ENCODE assay signal across 7 mouse cellular contexts in genomic region chr9:20384532-20385342, GRCm38 (mm10). TPM values are rescaled to one million over a fixed set of nuclear protein-coding genes. Genes with fewer than 3 reads are reported as not detected.
DNase-seq lines count a peak whose midpoint lies in the region; ATAC-seq and TF ChIP-seq lines count a peak whose summit lies in the region.

Zfp560 (minus strand) TSS chr9:20385177.

- H3K9me3 ChIP-seq in embryonic facial prominence, embryonic 10.5 days: peaks cover 24% of the 10 kb centered on the region
- H3K9me3 ChIP-seq in intestine, postnatal 0 days (ENCODE audit: control insufficient read depth): no peaks in the 10 kb centered on the region
- 0 out of 2 replicates have a peak, but pooled peaks cover 6% of the 10 kb centered on the region for H3K9me3 ChIP-seq in midbrain, embryonic 12.5 days

- intact Hi-C loops in left cerebral cortex, postnatal 4 days (cut with DNase I): no loop called here

- peak within 1 kb of the TSS; percentile 62 for H3K4me3 ChIP-seq in embryonic facial prominence, embryonic 10.5 days
- peak within 1 kb of the TSS; percentile 75 for H3K4me3 ChIP-seq in intestine, postnatal 0 days (ENCODE audit: low read depth, low read length)
- peak within 1 kb of the TSS; percentile 65 for H3K4me3 ChIP-seq in midbrain, embryonic 12.5 days
- H3K4me3 ChIP-seq in small intestine, adult 2 months (ENCODE audit: low read depth, low read length): peak within 1 kb of the TSS; percentile 78

- peaks cover 11% of the 10 kb centered on the region for H3K4me1 ChIP-seq in embryonic facial prominence, embryonic 10.5 days
- H3K4me1 ChIP-seq in intestine, postnatal 0 days (replicated peaks; ENCODE audit: control insufficient read depth, insufficient read depth, low read length): no peaks in the 10 kb centered on the region
- peaks cover 10% of the 10 kb centered on the region for H3K4me1 ChIP-seq in midbrain, embryonic 12.5 days
- H3K4me1 ChIP-seq in small intestine, adult 2 months (ENCODE audit: control insufficient read depth, insufficient read depth, insufficient read length, low read length): 0 out of 2 replicates have a peak, but pooled peaks cover 5% of the 10 kb centered on the region

- peak within 1 kb of the TSS; percentile 77 for H3K27ac ChIP-seq in embryonic facial prominence, embryonic 10.5 days (replicated peaks)
- H3K27ac ChIP-seq in intestine, postnatal 0 days (ENCODE audit: low read depth, low read length): peak within 1 kb of the TSS; percentile 57
- 0 out of 2 replicates have a peak within 1 kb of the TSS, but pooled peaks have one; percentile 56 for H3K27ac ChIP-seq in midbrain, embryonic 12.5 days (replicated peaks)
- H3K27ac ChIP-seq in small intestine, adult 2 months (ENCODE audit: insufficient read depth, low read depth, low read length): peak within 1 kb of the TSS; percentile 30; the same call in 1 of the 2 replicates

- ATAC-seq in intestine, postnatal 0 days: peak; percentile 100
- ATAC-seq in midbrain, embryonic 12.5 days (ENCODE audit: low FRiP score, low read depth): peak; percentile 99

- peak within 1 kb of the TSS; percentile 72 for H3K9ac ChIP-seq in intestine, postnatal 0 days (ENCODE audit: low read depth, low read length)
- peak within 1 kb of the TSS; percentile 59 for H3K9ac ChIP-seq in midbrain, embryonic 12.5 days (replicated peaks)

- no peaks in the 10 kb centered on the region for H3K36me3 ChIP-seq in embryonic facial prominence, embryonic 10.5 days (replicated peaks)
- no peaks in the 10 kb centered on the region for H3K36me3 ChIP-seq in intestine, postnatal 0 days (ENCODE audit: control insufficient read depth, insufficient read depth)
- no peaks in the 10 kb centered on the region for H3K36me3 ChIP-seq in midbrain, embryonic 12.5 days
- H3K36me3 ChIP-seq in small intestine, adult 2 months (ENCODE audit: control insufficient read depth, insufficient read depth, low read length): no peaks in the 10 kb centered on the region

- peak; percentile 93 for DNase-seq in adrenal gland, postnatal 10 days
- DNase-seq in embryonic facial prominence, embryonic 10.5 days (ENCODE audit: low spot score): peak; percentile 95
- peak; percentile 30 for DNase-seq in gonadal fat pad, adult 2 months (ENCODE audit: low read depth)
- DNase-seq in left cerebral cortex, postnatal 4 days: peak; percentile 89

- peak within 1 kb of the TSS; percentile 91 for H3K4me2 ChIP-seq in intestine, postnatal 0 days (replicated peaks; ENCODE audit: low read depth)
- peak within 1 kb of the TSS; percentile 62 for H3K4me2 ChIP-seq in midbrain, embryonic 12.5 days (replicated peaks)

- 3% methylated on average over 40 of the region's 40 CpGs for WGBS in embryonic facial prominence, embryonic 10.5 days
- 2% methylated on average over 40 of the region's 40 CpGs for WGBS in intestine, postnatal 0 days
- WGBS in midbrain, embryonic 12.5 days: 4% methylated on average over 40 of the region's 40 CpGs
- WGBS in small intestine, adult 2 months: 5% methylated on average over 40 of the region's 40 CpGs

- TF ChIP-seq CTCF in intestine, postnatal 0 days (IDR thresholded peaks at IDR 0.05; ENCODE audit: low read depth): peak; percentile 74
- TF ChIP-seq CTCF in small intestine, adult 2 months (IDR thresholded peaks at IDR 0.05; ENCODE audit: extremely low read depth, insufficient read length, insufficient replicate concordance, low read depth, low read length): peak; percentile 77; the same call in 1 of the 2 replicates

- TF ChIP-seq POLR2A in small intestine, adult 2 months (IDR thresholded peaks at IDR 0.05; ENCODE audit: low read depth, low read length): peak; percentile 62

- H3K27me3 ChIP-seq in embryonic facial prominence, embryonic 10.5 days (replicated peaks; ENCODE audit: low read depth, poor library complexity, severe bottlenecking): no peaks in the 10 kb centered on the region
- H3K27me3 ChIP-seq in intestine, postnatal 0 days (replicated peaks; ENCODE audit: control insufficient read depth, insufficient read depth, low read length): no peaks in the 10 kb centered on the region
- H3K27me3 ChIP-seq in midbrain, embryonic 12.5 days: no peaks in the 10 kb centered on the region
- no peaks in the 10 kb centered on the region for H3K27me3 ChIP-seq in small intestine, adult 2 months (ENCODE audit: control insufficient read depth, insufficient read depth, low read length)

RNA-seq across cellular contexts. Expression of gene Zfp560, which starts in this region (rescaled TPM):
- total RNA-seq in adrenal gland, postnatal 10 days (2021): 1 to 10 TPM; 8.5 to 9.6 TPM
- polyA plus RNA-seq in embryonic facial prominence, embryonic 10.5 days (2016; fragmentation: Nextera tagmentation; extraction: Ambion mirVana): 30.9 and 31.0 TPM in 2 replicates
- 9.2 and 14.9 TPM in 2 replicates for polyA plus RNA-seq in gonadal fat pad, adult 2 months (2012; rRNA removed)
- polyA plus RNA-seq in intestine, postnatal 0 days (2015; fragmentation: Nextera tagmentation; extraction: Ambion mirVana): 30.2 and 31.3 TPM in 2 replicates
- total RNA-seq in left cerebral cortex, postnatal 4 days (2021): 10 to 100 TPM; 16.5 to 20.0 TPM
- 35.9 and 37.5 TPM in 2 replicates for polyA plus RNA-seq in midbrain, embryonic 12.5 days (2016; fragmentation: Nextera tagmentation; extraction: Ambion mirVana)
- 0.10 and 0.75 TPM in 2 replicates for polyA plus RNA-seq in small intestine, adult 2 months (2012; rRNA removed)

Comparison
In these comparisons a context has a peak if more than half of its experiments do, and no peak if none do; other contexts are left out.
1. Peak in every context shown above with its lines: DNase-seq, ATAC-seq, H3K4me3 ChIP-seq and H3K27ac ChIP-seq.
2. DNase-seq: peak in every context shown above with its lines; median percentile 95 in embryonic facial prominence, embryonic 10.5 days; 93 in adrenal gland, postnatal 10 days; 89 in left cerebral cortex, postnatal 4 days; 30 in gonadal fat pad, adult 2 months.